Mouse (Mus musculus): ENCODE results near the gene Nlgn2. TPM values are rescaled to one million over a fixed set of nuclear protein-coding genes. Genes with fewer than 3 reads are reported as not detected.

Gene Nlgn2
- total and polyA plus RNA-seq, 2 experiments from 2014 or later, result 23.5 to 137 TPM

GRCm38 (mm10) chr11:69833554-69833953, 4.0 kb downstream of the Nlgn2 start:
- H3K27ac ChIP-seq (ENCODE audit: low read depth, low read length), result 0 out of 2 replicates have a peak overlapping the region, but pooled peaks have one; percentile 32

GRCm38 (mm10) chr11:69828832-69829231, 8.8 kb downstream of the Nlgn2 start:
- DNase-seq (ENCODE audit: low spot score), result no peak
- TF ChIP-seq CTCF (IDR thresholded peaks at IDR 0.05), result no peak
- no peak overlapping the region for H3K27ac ChIP-seq (ENCODE audit: low read depth, low read length)
- peaks cover 65% of the 10 kb centered on the region for H3K36me3 ChIP-seq (ENCODE audit: insufficient read depth, low read length)
- H3K9me3 ChIP-seq (ENCODE audit: low read length), result no peaks in the 10 kb centered on the region
- 62% methylated on average over 5 of the region's 5 CpGs for WGBS
- no peak overlapping the region for H3K4me2 ChIP-seq (ENCODE audit: low read depth, low read length, poor library complexity, severe bottlenecking)
- H3K27me3 ChIP-seq (ENCODE audit: insufficient read depth, low read length), result no peaks in the 10 kb centered on the region
- no peak overlapping the region for H3K9ac ChIP-seq (replicated peaks; ENCODE audit: low read length, poor library complexity, severe bottlenecking)
- ATAC-seq (ENCODE audit: low FRiP score), result no peak
- no peak overlapping the region for H3K4me3 ChIP-seq (ENCODE audit: low read depth, low read length)
- peaks cover 4% of the 10 kb centered on the region; the same call in 1 of the 2 replicates for H3K4me1 ChIP-seq (ENCODE audit: insufficient read depth, low read length)

More at GRCm38 (mm10) chr11:69833554-69833953, 4.0 kb downstream of the Nlgn2 start:
- no peak for TF ChIP-seq CTCF (IDR thresholded peaks at IDR 0.05)
- Histone ChIP-seq H3K4me1 (ENCODE audit: insufficient read depth, low read length) (peaks cover 7% of the 10 kb centered on the region; the same call in 1 of the 2 replicates), H3K27me3 (ENCODE audit: insufficient read depth, low read length) (no peaks in the 10 kb centered on the region), H3K9ac (replicated peaks; ENCODE audit: low read length, poor library complexity, severe bottlenecking) (peak overlapping the region; percentile 98), H3K4me2 (ENCODE audit: low read depth, low read length, poor library complexity, severe bottlenecking) (peak overlapping the region; percentile 97), H3K9me3 (ENCODE audit: low read length) (no peaks in the 10 kb centered on the region), H3K4me3 (ENCODE audit: low read depth, low read length) (peak overlapping the region; percentile 91), H3K36me3 (ENCODE audit: insufficient read depth, low read length) (peaks cover 22% of the 10 kb centered on the region)
- DNase-seq (ENCODE audit: low spot score) (no peak), ATAC-seq (ENCODE audit: low FRiP score) (no peak)
- WGBS, result 58% methylated on average over 8 of the region's 8 CpGs

- peaks cover 46% of the 10 kb centered on the region for H3K36me3 ChIP-seq (ENCODE audit: insufficient read depth, low read length)
- no peak overlapping the region for H3K4me2 ChIP-seq (ENCODE audit: low read depth, low read length, poor library complexity, severe bottlenecking)
- H3K4me3 ChIP-seq (ENCODE audit: low read depth, low read length), result no peak overlapping the region
- TF ChIP-seq CTCF (IDR thresholded peaks at IDR 0.05), result no peak
- H3K9me3 ChIP-seq (ENCODE audit: low read length), result no peaks in the 10 kb centered on the region
- WGBS, result 72% methylated on average over 2 of the region's 2 CpGs
- no peak overlapping the region for H3K9ac ChIP-seq (replicated peaks; ENCODE audit: low read length, poor library complexity, severe bottlenecking)
- H3K27me3 ChIP-seq (ENCODE audit: insufficient read depth, low read length), result no peaks in the 10 kb centered on the region
- H3K4me1 ChIP-seq (ENCODE audit: insufficient read depth, low read length), result no peaks in the 10 kb centered on the region
- no peak for ATAC-seq (ENCODE audit: low FRiP score)
- no peak for DNase-seq (ENCODE audit: low spot score)
- H3K27ac ChIP-seq (ENCODE audit: low read depth, low read length), result no peak overlapping the region
Observed at GRCm38 (mm10) chr11:69823456-69823855, 14.1 kb downstream of the Nlgn2 start.

DNA sequence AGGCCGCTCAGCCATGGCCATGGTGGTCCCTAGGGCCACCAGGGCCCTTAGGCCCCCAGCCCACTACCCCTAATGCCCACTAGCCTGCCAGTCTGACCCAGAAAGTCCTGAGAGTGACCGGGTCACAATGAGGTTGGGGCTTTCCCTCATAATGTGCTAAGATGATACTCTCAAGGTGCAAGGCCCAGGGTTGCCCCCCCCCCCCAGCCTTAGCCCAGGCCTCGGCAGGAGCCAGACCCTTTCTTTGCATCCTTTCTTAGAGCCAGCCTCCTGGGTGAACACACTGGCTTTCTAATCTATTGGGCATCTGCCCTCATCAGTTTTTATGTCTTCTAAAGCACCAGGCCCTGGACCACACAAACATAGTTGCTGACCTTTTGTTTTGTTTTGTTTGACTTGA, 15.5 kb downstream of the Nlgn2 start, which contains the start of gene Spem1:
Spem1 (minus strand) TSS at position 101 of the 400 bp plus-strand sequence.
- no peak within 1 kb of the TSS for H3K27ac ChIP-seq (ENCODE audit: low read depth, low read length)
- TF ChIP-seq CTCF (IDR thresholded peaks at IDR 0.05), result no peak
- no peak within 1 kb of the TSS for H3K4me2 ChIP-seq (ENCODE audit: low read depth, low read length, poor library complexity, severe bottlenecking)
- 93% methylated on average over 3 of the region's 3 CpGs for WGBS
- no peaks in the 10 kb centered on the region for H3K9me3 ChIP-seq (ENCODE audit: low read length)
- H3K9ac ChIP-seq (replicated peaks; ENCODE audit: low read length, poor library complexity, severe bottlenecking), result no peak within 1 kb of the TSS
- H3K27me3 ChIP-seq (ENCODE audit: insufficient read depth, low read length), result no peaks in the 10 kb centered on the region
- H3K4me1 ChIP-seq (ENCODE audit: insufficient read depth, low read length), result no peaks in the 10 kb centered on the region
- no peak within 1 kb of the TSS for H3K4me3 ChIP-seq (ENCODE audit: low read depth, low read length)
- H3K36me3 ChIP-seq (ENCODE audit: insufficient read depth, low read length), result peaks cover 32% of the 10 kb centered on the region
- ATAC-seq (ENCODE audit: low FRiP score), result no peak
- DNase-seq (ENCODE audit: low spot score), result no peak

- no peaks in the 10 kb centered on the region for H3K27me3 ChIP-seq (ENCODE audit: insufficient read depth, low read length)
- H3K4me2 ChIP-seq (ENCODE audit: low read depth, low read length, poor library complexity, severe bottlenecking), result no peak overlapping the region
- no peak overlapping the region for H3K27ac ChIP-seq (ENCODE audit: low read depth, low read length)
- H3K4me1 ChIP-seq (ENCODE audit: insufficient read depth, low read length), result no peaks in the 10 kb centered on the region
- no peak overlapping the region for H3K4me3 ChIP-seq (ENCODE audit: low read depth, low read length)
- peaks cover 3% of the 10 kb centered on the region; the same call in 1 of the 2 replicates for H3K36me3 ChIP-seq (ENCODE audit: insufficient read depth, low read length)
- no peak for TF ChIP-seq CTCF (IDR thresholded peaks at IDR 0.05)
- 90% methylated on average over 8 of the region's 8 CpGs for WGBS
- no peak for DNase-seq (ENCODE audit: low spot score)
- no peak overlapping the region for H3K9ac ChIP-seq (replicated peaks; ENCODE audit: low read length, poor library complexity, severe bottlenecking)
- ATAC-seq (ENCODE audit: low FRiP score), result no peak
- H3K9me3 ChIP-seq (ENCODE audit: low read length), result no peaks in the 10 kb centered on the region
Observed at GRCm38 (mm10) chr11:69818871-69819270, 18.7 kb downstream of the Nlgn2 start.

DNA sequence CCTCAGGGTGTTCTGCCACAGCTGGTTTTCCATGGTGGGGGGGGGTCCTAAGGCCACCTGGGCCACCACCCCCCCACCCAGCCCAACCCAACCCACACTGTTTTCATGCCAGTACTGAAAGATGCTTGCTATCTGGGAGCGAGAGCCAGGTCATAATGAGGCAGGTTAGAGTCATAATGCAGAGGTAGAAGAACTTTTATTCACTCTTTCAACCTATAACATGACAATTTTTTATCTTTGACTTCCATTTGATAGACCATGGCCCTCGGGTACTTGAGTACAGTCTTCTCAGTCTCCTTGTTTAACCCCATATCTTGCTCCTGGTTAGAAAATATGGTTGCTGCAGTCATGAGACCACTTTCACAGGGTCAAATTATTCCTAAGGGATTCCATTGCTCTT, 19.2 kb downstream of the Nlgn2 start, which contains the start of gene Spem2:
Spem2 (minus strand) TSS at position 101 of the 400 bp plus-strand sequence.
- H3K4me3 ChIP-seq (ENCODE audit: low read depth, low read length), result no peak within 1 kb of the TSS
- no peak for TF ChIP-seq CTCF (IDR thresholded peaks at IDR 0.05)
- ATAC-seq (ENCODE audit: low FRiP score) (no peak), DNase-seq (ENCODE audit: low spot score) (no peak)
- H3K27me3 ChIP-seq (ENCODE audit: insufficient read depth, low read length), result no peaks in the 10 kb centered on the region
- H3K4me1 ChIP-seq (ENCODE audit: insufficient read depth, low read length), result no peaks in the 10 kb centered on the region
- H3K27ac ChIP-seq (ENCODE audit: low read depth, low read length), result no peak within 1 kb of the TSS
- H3K9ac ChIP-seq (replicated peaks; ENCODE audit: low read length, poor library complexity, severe bottlenecking), result no peak within 1 kb of the TSS
- no peaks in the 10 kb centered on the region for H3K36me3 ChIP-seq (ENCODE audit: insufficient read depth, low read length)
- H3K9me3 ChIP-seq (ENCODE audit: low read length), result no peaks in the 10 kb centered on the region
- 76% methylated on average over 2 of the region's 2 CpGs for WGBS
- no peak within 1 kb of the TSS for H3K4me2 ChIP-seq (ENCODE audit: low read depth, low read length, poor library complexity, severe bottlenecking)

Data from midbrain, postnatal 0 days (tissue).